Mouse (Mus musculus) adrenal gland, adult 18-20 months (tissue): ENCODE measurements at regions not wholly inside any gene's neighbourhood (a gene's known extent, or its start where the extent isn't known, plus 50 kb on each side); places are given as distances from the start of the nearest gene placed in this dataset.

ENCODE experiments used
- DNase-seq, 2 experiments: peaks; one replicate each; pipeline ENCODE4 v3.0.0; 2021 to 2022; ENCODE audit warnings: low spot score in 2 of 2

DNA sequence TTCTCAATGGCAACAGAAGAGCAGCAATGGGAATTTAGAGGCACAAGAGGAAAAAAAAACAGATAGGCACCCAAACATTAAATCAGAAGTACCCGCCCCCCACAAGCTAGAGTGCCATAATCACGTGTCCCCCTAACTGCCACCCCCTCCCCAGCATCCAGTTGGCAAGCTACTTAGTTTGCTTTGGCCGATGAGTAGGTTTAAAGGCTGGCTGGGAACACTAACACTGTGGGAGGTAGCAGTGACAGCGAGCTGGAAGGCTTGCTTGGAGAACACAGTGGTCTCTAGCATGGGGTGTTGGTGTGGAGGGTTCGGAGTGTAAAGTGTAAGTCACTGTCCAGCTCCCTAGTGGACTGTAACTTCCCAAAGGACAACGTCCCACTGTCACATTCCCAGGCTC, 463.1 kb downstream of the Bnc2 start:
- no peak for DNase-seq

DNA sequence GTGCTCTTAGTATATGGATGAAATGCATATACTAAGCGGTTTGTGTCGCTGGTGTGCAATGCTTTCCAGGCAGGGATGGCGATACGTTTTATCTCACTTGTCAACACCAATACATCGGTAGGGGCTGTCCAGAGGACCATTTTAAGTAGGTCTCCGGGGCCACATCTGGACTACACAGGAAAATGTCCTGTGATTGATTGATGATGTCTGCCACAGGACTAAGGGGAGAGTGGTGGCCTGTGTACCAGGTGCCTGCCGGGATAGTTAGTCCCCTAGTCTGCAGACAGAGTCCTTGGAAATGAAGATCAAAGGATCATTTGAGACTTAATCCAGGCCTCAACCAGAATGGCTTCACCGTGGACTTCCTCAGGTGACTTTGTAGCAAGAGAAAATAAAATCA, 460.6 kb downstream of the Bnc2 start:
- DNase-seq, result no peak

DNA sequence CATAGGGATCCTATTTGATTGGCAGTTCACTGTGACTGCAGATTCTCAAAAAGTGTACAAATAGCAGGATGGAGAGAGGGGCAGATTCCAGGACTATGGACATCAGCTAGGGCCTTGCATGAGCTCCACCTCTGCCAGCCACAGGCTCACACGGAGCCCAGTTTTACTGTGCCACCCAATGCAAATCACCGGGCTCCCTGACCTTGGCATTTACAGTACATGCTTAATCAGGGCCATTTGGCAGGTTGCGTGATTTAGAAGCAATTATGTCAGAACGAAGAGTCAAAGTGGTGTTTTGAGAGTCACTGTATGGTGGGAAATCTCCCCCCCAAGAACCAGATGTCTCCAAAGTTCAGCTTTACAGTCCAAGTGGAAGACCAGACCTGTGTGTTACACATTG, 456.1 kb downstream of the Bnc2 start:
- peak in 1 of 2 experiments; percentile 29 for DNase-seq

DNA sequence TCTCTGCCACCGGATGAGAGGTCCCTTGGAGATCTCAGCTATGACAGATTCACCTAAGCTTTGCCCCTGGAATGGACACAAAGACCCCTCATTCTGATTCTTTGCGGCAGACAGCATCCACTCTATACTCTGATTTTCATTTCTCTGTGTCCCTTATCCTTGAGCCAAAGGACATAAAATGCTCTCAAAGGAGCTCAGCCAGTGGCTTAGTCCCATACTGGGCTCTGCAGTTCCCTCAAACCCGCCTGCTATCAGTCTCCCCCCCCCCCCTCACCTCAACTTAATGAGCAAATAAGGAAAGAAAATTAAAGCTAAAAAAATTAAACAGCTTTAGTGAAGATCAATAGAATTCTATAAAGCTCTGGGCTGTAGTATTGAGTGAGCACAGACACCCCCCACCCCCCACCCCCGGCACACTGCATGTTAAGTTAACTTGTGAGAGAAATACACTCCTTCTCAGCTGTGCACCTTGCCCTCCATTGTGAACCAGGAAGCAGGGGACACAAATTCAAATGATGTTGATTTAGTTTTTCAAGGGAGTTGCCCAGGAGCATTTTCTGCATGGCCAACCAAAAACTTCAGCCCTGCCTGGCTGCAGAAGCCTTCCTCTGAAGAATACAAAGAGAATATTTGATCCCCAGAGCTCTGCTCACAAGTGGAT, 452.9 kb downstream of the Bnc2 start:
- no peak for DNase-seq

DNA sequence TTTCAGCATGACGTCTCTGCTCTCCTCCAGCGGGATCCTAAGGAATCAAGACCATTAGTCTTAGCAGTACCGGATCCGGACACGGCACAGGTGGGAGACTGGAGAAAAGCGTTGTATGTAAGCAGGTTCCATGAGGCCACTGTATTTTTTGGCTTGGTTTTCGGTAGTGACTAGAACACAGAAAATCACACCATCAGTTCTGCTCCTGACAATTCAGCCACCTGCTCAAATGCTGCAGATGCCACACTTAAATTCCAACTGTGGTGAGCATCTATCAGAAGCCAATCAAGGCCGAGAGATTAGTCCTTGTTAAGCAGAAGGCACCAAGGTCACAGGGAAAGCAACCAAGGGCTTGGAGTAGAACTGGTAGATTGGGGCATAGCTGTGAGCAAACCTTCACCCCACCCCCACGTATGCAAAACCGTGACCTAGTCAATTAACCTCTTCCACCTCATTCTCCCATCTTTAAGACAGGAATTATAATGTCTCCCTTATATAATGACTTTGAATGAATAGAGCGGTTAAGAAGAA, 452.2 kb downstream of the Bnc2 start:
- DNase-seq, result no peak

DNA sequence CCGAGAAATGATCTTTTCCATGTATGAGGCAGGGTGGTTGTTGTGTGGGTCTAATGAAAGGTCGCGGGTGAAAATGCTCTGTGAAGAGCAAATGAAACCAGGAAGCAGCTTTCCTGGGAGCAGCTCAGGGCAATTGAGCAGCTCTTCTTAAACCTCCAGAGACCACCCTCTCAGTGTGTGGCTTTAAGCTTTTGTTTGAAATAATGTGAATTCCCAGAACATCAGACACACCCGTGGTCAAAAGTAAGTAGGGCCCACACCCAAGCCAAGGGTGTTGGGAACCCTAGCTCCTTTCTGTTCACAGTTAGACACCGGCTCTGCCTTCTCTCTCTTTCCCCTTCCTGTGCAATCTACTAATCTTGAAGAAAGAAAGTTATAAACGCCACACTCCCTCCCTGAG, 450.5 kb downstream of the Bnc2 start:
- DNase-seq, result no peak
